Mouse (Mus musculus): Measurements from ENCODE around the gene Tdrd1. TPM values are rescaled to one million over a fixed set of nuclear protein-coding genes. Genes with fewer than 3 reads are reported as not detected.

Gene Tdrd1
- polyA plus RNA-seq, 1 experiment from 2014 or later = 0.86 TPM

DNA sequence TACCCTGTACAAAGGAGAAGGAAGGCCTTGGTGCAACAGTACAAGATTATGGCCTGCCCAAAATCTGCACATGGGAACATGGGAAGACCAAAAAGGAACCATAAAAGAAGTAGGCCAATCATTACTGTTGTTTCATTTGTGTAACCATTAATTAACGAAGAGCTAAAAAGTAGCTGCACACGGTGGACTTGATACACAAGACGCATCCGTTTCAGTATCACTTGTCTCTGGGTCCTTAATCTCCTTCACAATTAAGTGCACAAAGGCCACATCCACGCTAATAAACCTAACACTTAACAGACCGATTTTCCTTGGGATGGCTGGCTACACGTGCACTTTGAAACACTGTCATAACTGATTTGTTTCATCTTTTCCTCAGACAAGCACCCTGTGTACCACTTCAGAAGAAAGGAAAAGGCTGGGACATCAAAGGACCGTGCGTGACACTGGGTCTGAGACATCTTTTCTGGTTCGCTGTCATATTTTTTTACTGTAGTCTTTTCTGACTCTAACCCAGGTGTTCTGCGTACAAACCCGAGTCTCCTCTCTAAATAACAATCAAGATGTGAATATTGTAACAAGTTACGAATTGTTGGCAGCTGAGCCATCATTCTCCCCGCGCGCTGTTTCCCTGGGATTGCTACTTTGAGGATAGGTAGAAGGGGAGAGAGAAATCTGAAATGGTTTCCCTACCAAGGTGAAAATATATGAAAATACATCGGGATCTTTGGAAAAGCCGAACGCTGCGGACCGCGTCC, 4.8 kb upstream of the Tdrd1 start:
- H3K9ac ChIP-seq (replicated peaks; ENCODE audit: low read depth, low read length) = peak overlapping the region; percentile 97
- peak overlapping the region; percentile 69 for H3K4me2 ChIP-seq (ENCODE audit: low read depth, low read length)
- H3K27ac ChIP-seq (ENCODE audit: low read depth, low read length) = peak overlapping the region; percentile 92
- H3K4me1 ChIP-seq (ENCODE audit: control insufficient read depth, insufficient read depth, low read length) = peaks cover 21% of the 10 kb centered on the region
- no peaks in the 10 kb centered on the region for H3K36me3 ChIP-seq (ENCODE audit: control insufficient read depth, insufficient read depth, low read length)
- no peaks in the 10 kb centered on the region for H3K27me3 ChIP-seq (ENCODE audit: control insufficient read depth, insufficient read depth, low read length)
- H3K9me3 ChIP-seq (ENCODE audit: control insufficient read depth, low read length) = no peaks in the 10 kb centered on the region
- peak overlapping the region; percentile 97 for H3K4me3 ChIP-seq (ENCODE audit: low read depth, low read length)
- WGBS = 4% methylated on average over 22 of the region's 22 CpGs
- no peak for ATAC-seq (ENCODE audit: low read depth)

DNA sequence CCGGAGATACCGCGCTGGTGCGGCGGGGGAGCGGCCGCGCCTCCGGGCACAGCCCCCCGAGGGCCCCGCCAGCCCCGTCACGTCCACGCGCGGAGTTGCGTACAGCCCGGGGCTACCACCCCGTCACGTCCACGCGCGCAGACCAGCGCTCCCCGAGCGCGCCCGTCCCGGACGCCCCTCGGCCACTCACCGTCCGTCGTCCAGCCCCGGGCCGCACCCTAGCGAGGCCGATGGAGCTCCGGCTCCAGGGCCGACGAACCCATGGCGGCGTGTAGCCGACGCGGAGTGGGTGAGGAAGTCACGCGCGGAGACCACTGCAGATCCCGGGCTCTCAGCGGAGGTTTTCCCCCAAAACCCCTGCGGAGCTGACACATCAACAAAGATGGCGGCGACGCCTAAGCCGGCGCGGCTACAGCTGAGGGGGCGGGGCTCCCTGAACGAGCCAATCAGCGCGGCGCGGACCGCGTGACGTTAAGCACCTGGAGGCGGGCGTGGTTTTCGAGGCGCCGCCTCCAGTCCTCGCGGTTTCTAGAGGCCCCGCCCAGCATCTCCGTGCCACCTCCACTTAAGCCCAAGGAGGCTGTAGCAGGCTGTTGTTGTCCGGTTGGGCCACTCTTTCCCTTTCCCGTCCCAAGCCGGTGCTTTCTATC, 4.1 kb upstream of the Tdrd1 start, which contains the start of gene Ccdc186:
Gene Ccdc186, minus strand, starts transcription at position 393 of the 650 bp plus-strand sequence.
- Histone ChIP-seq H3K4me3 (ENCODE audit: low read depth, low read length) (peak within 1 kb of the TSS; percentile 97), H3K4me2 (ENCODE audit: low read depth, low read length) (peak within 1 kb of the TSS; percentile 69), H3K27me3 (ENCODE audit: control insufficient read depth, insufficient read depth, low read length) (no peaks in the 10 kb centered on the region), H3K9me3 (ENCODE audit: control insufficient read depth, low read length) (no peaks in the 10 kb centered on the region), H3K36me3 (ENCODE audit: control insufficient read depth, insufficient read depth, low read length) (no peaks in the 10 kb centered on the region), H3K4me1 (ENCODE audit: control insufficient read depth, insufficient read depth, low read length) (peaks cover 21% of the 10 kb centered on the region), H3K27ac (ENCODE audit: low read depth, low read length) (peak within 1 kb of the TSS; percentile 92), H3K9ac (replicated peaks; ENCODE audit: low read depth, low read length) (peak within 1 kb of the TSS; percentile 97)
- WGBS = under 1% methylated on average over 77 of the region's 79 CpGs
- peak; percentile 97 for ATAC-seq (ENCODE audit: low read depth)

DNA sequence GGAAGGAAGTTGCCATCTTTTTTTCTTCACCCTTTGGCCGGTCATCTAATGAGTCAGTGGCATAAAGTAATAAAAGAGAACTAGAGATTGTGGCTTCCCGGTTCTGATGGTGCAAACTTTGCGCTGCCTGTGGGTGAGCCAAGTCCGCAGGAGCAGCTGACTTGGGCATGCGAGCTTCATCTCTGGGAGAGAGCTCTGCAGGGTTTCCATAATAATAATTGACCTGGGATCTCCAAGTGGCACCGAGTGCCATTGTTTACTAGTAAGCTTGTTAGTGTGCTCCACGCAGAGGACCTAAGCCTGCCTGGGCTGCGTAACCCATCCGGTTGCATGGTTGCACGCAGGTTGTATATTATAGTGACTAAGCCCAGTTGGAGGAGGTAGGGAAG, 3.6 kb upstream of the Tdrd1 start:
- H3K4me3 ChIP-seq (ENCODE audit: low read depth, low read length) = peak overlapping the region; percentile 97
- H3K4me2 ChIP-seq (ENCODE audit: low read depth, low read length) = peak overlapping the region; percentile 69
- no peak overlapping the region for H3K27ac ChIP-seq (ENCODE audit: low read depth, low read length)
- 20% methylated on average over 10 of the region's 10 CpGs for WGBS
- H3K4me1 ChIP-seq (ENCODE audit: control insufficient read depth, insufficient read depth, low read length) = peaks cover 21% of the 10 kb centered on the region
- no peak overlapping the region; the same call in 1 of the 2 replicates for H3K9ac ChIP-seq (replicated peaks; ENCODE audit: low read depth, low read length)
- peak; percentile 50 for ATAC-seq (ENCODE audit: low read depth)
- no peaks in the 10 kb centered on the region for H3K36me3 ChIP-seq (ENCODE audit: control insufficient read depth, insufficient read depth, low read length)
- no peaks in the 10 kb centered on the region for H3K9me3 ChIP-seq (ENCODE audit: control insufficient read depth, low read length)
- no peaks in the 10 kb centered on the region for H3K27me3 ChIP-seq (ENCODE audit: control insufficient read depth, insufficient read depth, low read length)

DNA sequence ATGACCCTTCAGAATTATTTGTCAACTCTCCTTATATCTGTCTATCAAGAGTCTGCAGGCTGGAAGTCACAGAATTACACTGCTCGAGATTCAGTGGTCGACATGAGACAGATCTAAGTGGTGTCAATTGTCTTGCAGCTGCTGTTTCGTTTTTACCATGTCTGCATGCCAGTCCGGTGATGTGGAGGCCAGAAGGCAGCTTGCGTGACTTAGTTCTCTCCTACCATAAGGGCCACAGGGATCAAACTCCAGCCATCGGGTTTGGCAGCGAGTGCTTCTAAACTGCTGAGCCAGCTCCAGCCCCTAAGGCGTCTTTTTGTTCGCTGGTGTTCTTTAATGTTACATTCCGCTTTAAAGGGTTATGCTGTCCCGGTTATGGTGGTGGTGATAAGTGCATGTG, 2.3 kb downstream of the Tdrd1 start:
- WGBS = 86% methylated on average over 11 of the region's 11 CpGs
- Histone ChIP-seq H3K4me1 (ENCODE audit: control insufficient read depth, insufficient read depth, low read length) (no peaks in the 10 kb centered on the region), H3K4me2 (ENCODE audit: low read depth, low read length) (no peak overlapping the region), H3K9me3 (ENCODE audit: control insufficient read depth, low read length) (no peaks in the 10 kb centered on the region), H3K27me3 (ENCODE audit: control insufficient read depth, insufficient read depth, low read length) (no peaks in the 10 kb centered on the region), H3K9ac (replicated peaks; ENCODE audit: low read depth, low read length) (no peak overlapping the region), H3K4me3 (ENCODE audit: low read depth, low read length) (no peak overlapping the region), H3K36me3 (ENCODE audit: control insufficient read depth, insufficient read depth, low read length) (no peaks in the 10 kb centered on the region), H3K27ac (ENCODE audit: low read depth, low read length) (no peak overlapping the region)
- no peak for ATAC-seq (ENCODE audit: low read depth)

DNA sequence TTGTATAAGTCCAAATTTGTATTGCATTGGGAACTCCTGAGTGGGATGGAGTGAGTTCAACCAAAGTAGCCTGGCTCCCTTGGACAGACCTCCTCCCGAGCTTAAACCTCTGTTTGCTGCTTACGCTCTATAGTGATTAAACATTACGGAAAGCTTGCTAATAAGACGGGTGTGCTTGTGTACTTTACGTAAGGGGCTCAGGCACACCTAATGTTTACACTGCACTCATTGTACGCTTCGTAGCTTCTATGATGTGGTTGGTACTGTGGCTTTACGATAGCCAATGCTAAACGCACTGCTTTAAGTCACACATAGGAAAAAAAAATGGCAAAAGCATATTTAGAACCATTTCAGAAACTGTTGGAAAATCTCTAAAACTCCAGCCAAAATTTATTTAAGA, 3.3 kb downstream of the Tdrd1 start:
- ATAC-seq (ENCODE audit: low read depth) = no peak
- H3K9me3 ChIP-seq (ENCODE audit: control insufficient read depth, low read length) = no peaks in the 10 kb centered on the region
- 91% methylated on average over 9 of the region's 9 CpGs for WGBS
- H3K27ac ChIP-seq (ENCODE audit: low read depth, low read length) = no peak overlapping the region
- no peaks in the 10 kb centered on the region for H3K36me3 ChIP-seq (ENCODE audit: control insufficient read depth, insufficient read depth, low read length)
- no peak overlapping the region for H3K9ac ChIP-seq (replicated peaks; ENCODE audit: low read depth, low read length)
- H3K27me3 ChIP-seq (ENCODE audit: control insufficient read depth, insufficient read depth, low read length) = no peaks in the 10 kb centered on the region
- no peak overlapping the region for H3K4me2 ChIP-seq (ENCODE audit: low read depth, low read length)
- H3K4me3 ChIP-seq (ENCODE audit: low read depth, low read length) = no peak overlapping the region
- H3K4me1 ChIP-seq (ENCODE audit: control insufficient read depth, insufficient read depth, low read length) = no peaks in the 10 kb centered on the region

DNA sequence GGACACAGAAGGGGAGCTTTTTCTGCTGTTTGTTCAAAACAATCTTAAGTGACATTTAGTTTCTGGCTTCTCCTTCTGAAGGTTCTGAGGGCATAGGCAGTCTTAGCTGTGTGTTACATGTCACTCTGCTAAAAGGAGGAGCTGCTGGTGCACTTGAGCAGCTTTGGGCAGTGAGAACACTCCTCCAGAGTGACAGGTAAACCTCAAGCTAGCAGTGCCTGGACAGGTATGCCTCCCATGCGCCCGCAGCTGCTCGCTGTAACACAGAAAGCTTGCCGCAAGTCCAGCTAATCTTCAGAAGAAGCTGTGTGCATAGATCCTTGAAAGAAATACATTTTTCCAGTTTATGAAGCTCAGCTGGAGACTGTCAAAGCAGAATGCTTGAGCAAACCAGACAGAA, 4.2 kb downstream of the Tdrd1 start:
- H3K4me2 ChIP-seq (ENCODE audit: low read depth, low read length) = no peak overlapping the region
- H3K4me1 ChIP-seq (ENCODE audit: control insufficient read depth, insufficient read depth, low read length) = no peaks in the 10 kb centered on the region
- no peaks in the 10 kb centered on the region for H3K9me3 ChIP-seq (ENCODE audit: control insufficient read depth, low read length)
- no peak overlapping the region for H3K27ac ChIP-seq (ENCODE audit: low read depth, low read length)
- H3K27me3 ChIP-seq (ENCODE audit: control insufficient read depth, insufficient read depth, low read length) = no peaks in the 10 kb centered on the region
- no peak overlapping the region for H3K4me3 ChIP-seq (ENCODE audit: low read depth, low read length)
- WGBS = 94% methylated on average over 4 of the region's 4 CpGs
- H3K9ac ChIP-seq (replicated peaks; ENCODE audit: low read depth, low read length) = no peak overlapping the region
- ATAC-seq (ENCODE audit: low read depth) = no peak
- H3K36me3 ChIP-seq (ENCODE audit: control insufficient read depth, insufficient read depth, low read length) = no peaks in the 10 kb centered on the region

DNA sequence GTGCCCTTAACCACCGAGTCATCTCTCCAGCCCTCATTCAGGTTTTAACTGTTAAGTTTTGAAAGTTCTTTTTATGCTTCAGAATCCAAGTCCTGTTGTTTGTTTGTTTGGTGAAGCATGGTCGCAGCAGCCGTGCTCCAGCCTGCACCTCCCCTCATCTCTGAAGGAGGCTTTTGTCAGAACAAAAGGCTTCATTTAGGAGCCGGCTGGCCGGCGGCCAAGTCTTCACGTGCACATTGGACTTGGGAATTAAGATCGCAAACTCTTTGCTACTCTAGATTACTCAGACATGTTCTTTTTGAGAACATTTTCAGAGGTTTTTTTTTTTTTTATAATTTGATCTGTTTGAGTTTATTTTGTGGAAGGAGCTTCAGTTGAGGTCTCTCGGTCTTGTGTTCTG, 9.3 kb downstream of the Tdrd1 start:
- ATAC-seq (ENCODE audit: low read depth) = no peak
- no peak overlapping the region for H3K27ac ChIP-seq (ENCODE audit: low read depth, low read length)

DNA sequence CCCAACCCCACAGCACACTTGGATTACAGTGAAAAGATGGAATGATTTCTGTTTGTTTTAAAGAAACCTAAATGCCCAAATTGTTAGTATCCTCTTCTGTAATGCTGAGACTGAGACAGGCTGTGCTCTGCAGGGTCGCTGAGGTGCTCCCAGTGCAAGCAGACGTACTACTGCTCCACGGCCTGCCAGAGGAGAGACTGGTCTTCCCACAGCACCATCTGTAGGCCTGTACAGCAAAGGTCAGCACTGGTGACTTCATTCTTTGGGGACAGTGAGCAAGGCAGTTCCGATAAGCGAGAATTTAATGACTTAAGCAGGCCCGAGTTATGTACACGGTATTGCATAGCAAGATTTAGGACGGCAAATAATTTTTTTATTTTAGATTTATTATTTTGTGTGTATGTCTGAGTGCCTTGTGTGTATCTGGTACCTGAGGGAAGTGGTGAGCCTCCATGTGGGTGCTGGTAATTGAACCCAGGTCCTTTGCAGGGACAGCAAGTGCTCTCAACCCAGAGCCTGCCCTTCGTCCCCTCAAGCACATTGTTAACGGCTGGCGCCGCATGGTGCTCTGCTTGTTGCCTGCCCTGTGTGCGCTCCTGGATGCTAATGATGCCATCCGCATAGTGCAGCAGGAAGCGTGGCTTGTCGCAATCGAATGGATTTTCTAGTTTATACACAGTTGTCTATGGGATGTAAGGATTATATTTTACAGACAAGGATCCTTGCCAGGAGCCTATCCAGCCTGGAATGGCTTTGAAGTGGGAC, 13.1 kb downstream of the Tdrd1 start:
- WGBS = 71% methylated on average over 17 of the region's 17 CpGs

More for the DNA sequence above, 9.3 kb downstream of the Tdrd1 start:
- Histone ChIP-seq H3K27me3 (ENCODE audit: control insufficient read depth, insufficient read depth, low read length) (no peaks in the 10 kb centered on the region), H3K9ac (replicated peaks; ENCODE audit: low read depth, low read length) (no peak overlapping the region), H3K9me3 (ENCODE audit: control insufficient read depth, low read length) (no peaks in the 10 kb centered on the region), H3K4me2 (ENCODE audit: low read depth, low read length) (no peak overlapping the region), H3K36me3 (ENCODE audit: control insufficient read depth, insufficient read depth, low read length) (no peaks in the 10 kb centered on the region), H3K4me1 (ENCODE audit: control insufficient read depth, insufficient read depth, low read length) (no peaks in the 10 kb centered on the region; the same call in 1 of the 2 replicates), H3K4me3 (ENCODE audit: low read depth, low read length) (no peak overlapping the region)
- WGBS = 42% methylated on average over 9 of the region's 9 CpGs

More for the DNA sequence above, 13.1 kb downstream of the Tdrd1 start:
- Histone ChIP-seq H3K4me2 (ENCODE audit: low read depth, low read length) (no peak overlapping the region), H3K9me3 (ENCODE audit: control insufficient read depth, low read length) (no peaks in the 10 kb centered on the region), H3K4me3 (ENCODE audit: low read depth, low read length) (no peak overlapping the region), H3K36me3 (ENCODE audit: control insufficient read depth, insufficient read depth, low read length) (no peaks in the 10 kb centered on the region), H3K27me3 (ENCODE audit: control insufficient read depth, insufficient read depth, low read length) (no peaks in the 10 kb centered on the region), H3K9ac (replicated peaks; ENCODE audit: low read depth, low read length) (no peak overlapping the region), H3K27ac (ENCODE audit: low read depth, low read length) (no peak overlapping the region), H3K4me1 (ENCODE audit: control insufficient read depth, insufficient read depth, low read length) (no peaks in the 10 kb centered on the region; the same call in 1 of the 2 replicates)
- no peak for ATAC-seq (ENCODE audit: low read depth)

All from neural tube, embryonic 14.5 days (tissue).